Mouse (Mus musculus) embryo, embryonic 10.5 days (tissue): ENCODE results near the gene Gm20219.
"Not testable (repeated sequence)": the region's sequence is repeated elsewhere in the genome, so short reads cannot be mapped to it uniquely, and the experiment has no call there.

Source experiments
- DNase-seq: peaks from one replicate; pipeline ENCODE4 v3.0.0-alpha.2; 2015; ENCODE audit warnings: low spot score

The Gm20219 gene

DNA sequence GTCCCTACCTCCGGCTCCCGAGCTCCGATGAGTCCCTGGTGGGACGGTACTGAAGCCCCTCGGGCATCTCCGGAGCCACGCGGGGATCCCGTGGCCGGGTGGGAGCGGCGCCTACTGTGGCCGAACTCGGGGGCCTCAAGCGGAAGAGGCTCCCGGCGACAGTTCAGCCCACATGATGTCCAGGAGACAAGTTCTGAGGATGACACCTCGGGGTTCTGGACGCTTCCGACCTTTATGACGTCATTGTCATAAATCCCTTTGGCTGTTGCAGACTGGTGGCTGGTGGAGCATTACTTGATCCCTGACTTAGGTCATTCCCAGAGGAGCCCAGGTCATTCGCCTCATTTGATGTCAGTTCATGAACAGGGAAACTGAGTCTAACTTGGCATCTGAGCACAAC lies 41.9 kb downstream of the Gm20219 start, which contains the start of gene Znrf4:
Gene Znrf4, minus strand, starts transcription at position 122 of the 400 bp plus-strand sequence.
- DNase-seq, result no peak

DNA sequence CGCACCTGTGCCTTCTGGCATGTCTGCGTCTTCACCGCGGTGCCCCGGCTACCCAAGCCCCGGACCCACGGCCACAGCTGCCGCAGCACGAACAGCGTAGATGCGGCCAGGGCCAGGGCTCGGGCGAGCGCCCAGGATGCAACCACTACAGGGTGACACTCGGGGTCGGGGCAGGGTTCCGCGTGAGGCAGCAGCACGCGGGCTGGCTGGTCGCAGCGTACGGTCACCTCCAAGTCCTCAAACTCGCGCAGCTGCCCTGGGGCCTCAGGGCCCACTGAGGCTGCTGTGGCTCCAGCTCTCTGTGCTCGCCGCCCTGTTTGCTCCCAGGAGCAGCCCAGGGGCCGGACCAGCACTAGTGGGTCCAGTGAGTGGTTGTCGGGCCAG lies 42.5 kb downstream of the Gm20219 start:
- DNase-seq, result no peak

GRCm38 (mm10) chr17:56510970-56511706 lies 43.0 kb downstream of the Gm20219 start:
- no peak for DNase-seq

DNA sequence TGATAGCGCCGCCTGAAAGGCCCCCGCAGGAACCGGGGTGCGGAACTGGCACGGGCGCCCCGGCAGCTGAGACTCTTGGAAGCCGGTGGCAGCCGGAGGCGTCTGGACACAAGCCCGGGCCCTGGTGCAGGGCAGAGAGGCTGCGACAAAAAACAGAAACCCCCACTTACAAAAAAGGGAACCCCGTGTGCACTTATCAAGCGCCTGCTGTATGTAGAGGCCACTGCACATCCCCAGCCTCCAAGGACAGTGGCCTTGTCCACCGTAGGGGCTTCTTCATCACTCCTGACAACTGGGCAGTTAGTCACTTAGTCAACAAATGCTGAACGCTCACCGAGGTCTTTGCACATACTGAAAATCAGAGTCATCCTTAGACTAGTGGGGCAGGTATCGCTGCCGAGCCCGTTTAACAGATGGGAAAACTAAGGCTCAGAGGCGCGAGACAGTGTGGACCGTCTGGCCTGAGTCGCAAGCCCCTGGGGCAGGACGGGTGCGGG lies 43.7 kb downstream of the Gm20219 start:
- no peak for DNase-seq

GRCm38 (mm10) chr17:56509707-56510472 lies 44.3 kb downstream of the Gm20219 start:
- DNase-seq, result peak; percentile 77

DNA sequence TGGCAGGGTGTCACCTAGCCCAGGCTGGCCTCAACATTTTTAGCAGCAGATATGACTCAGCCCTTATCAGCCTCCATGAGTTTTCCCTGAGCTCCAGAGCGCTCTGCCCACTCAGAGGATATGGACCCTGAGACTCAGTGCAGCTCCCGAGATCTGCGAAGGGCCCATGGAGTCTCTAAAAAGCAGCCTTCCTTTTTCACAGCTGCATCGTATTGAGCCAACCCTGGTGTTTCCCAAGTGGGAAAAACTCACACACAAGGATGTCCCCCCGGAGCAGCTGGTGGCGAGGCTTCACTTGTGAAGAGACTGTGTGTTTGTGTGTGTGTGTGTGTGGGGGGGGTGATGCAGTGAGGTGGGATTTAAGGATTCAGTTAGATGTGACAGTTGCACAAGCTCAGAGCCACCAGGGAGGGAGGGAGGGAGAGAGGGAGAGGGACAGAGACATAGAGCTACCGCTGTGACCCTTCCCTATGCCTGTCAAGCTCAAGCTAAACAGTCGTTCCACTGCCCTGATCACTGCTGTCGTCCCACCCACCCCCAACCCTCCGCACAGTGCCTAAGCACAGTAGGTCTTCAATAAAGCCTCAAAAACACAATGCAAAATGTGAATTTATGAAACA lies 45.1 kb downstream of the Gm20219 start:
- DNase-seq, result no peak

DNA sequence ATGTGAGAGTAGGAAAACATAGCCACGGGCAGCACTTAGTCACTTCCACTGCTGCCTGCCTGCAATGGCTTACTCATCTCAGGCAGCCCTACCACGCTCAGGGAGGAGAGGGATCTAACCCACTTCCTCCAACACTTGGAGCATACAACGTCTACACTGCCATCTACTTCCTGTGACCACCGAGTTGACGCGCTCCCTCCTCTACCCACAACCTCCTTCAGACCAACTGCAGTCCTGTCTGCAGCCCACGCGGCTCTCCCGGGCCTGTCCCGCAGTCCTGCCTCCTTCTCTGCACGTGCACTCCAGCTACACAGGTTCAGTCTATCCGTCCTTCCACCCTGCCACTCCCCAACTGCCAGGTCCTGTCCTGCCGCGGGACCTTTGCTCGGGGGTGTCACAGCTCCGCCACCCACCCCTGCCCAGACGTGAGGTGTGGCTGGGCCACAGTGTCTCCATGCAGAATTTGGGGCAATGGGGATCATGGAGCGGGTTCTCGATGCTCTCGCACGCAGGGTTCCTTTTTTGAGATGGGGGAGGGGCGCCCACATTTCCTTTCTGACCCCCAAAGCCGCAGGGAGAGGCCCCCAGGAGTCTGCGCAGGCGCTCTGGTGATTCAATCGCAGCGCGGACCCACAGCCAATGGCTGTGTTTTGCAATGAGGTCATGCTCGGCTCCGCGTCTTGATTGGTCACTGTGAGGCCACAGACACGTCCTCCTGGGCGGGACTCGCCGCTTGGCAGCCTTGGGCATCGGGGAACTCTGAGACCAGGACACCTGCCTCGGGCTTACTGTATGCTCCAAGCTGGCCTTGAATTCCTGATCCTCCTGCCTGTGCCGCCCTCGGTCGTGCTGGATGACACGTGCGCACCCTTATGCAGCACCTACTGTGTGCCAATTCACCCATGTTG lies 46.8 kb downstream of the Gm20219 start:
- peak; percentile 98 for DNase-seq

- DNase-seq, result no peak
These were observed 47.6 kb downstream of the Gm20219 start for GRCm38 (mm10) chr17:56506417-56507065.

GRCm38 (mm10) chr17:56505401-56505800 lies 48.8 kb downstream of the Gm20219 start:
- no peak for DNase-seq

GRCm38 (mm10) chr17:56502526-56502925 lies 51.7 kb downstream of the Gm20219 start:
- DNase-seq, result no peak

DNA sequence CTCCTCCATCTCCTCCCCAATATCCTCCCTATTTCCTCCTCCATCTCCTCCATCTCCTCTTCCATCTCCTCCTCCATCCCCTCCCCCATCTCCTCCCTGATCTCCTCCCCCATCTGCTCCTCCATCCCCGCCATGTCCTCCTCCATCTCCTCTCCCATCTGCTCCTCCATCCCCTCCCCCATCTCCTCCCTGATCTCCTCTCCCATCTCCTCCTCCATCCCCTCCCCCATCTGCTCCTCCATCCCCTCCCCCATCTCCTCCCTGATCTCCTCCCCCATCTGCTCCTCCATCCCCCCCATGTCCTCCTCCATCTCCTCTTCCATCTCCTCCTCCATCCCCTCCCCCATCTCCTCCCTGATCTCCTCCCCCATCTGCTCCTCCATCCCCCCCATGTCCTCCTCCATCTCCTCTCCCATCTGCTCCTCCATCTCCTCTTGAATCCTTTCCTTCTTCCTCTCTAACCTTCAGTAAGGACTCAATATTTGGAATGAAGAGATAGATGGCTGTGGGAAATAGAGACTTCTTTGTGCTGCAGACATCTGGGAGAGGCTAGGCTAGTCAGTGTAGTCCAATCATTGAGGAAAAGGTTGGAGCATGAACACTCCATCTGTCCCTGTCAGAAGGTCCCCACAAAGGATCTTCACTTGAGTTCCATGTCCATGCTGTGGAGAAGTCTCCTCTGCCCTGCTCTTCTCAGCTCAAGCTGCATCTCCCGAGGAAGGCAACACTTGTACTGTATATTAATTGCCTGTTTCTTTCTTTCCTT lies 52.4 kb downstream of the Gm20219 start:
- not testable (repeated sequence) for DNase-seq
